ENCODE assay signal across 13 mouse cellular contexts in genomic region chr7:109631330-109631729, GRCm38 (mm10).
"Had no signal": no experiment of that assay in that cellular context is flagged by ENCODE, and none has a peak within 500 bp of the region (broad histone marks: within the 10 kb centered on the region; RNA-seq: fewer than 3 reads in every experiment).

No protein-coding gene starts in this region.

- ATAC-seq: lung, postnatal 0 days; midbrain, embryonic 13.5 days had no signal

- H3K4me2 ChIP-seq: liver, embryonic 15.5 days; midbrain, embryonic 13.5 days; neural tube, embryonic 12.5 days had no signal

- H3K27me3 ChIP-seq: liver, embryonic 15.5 days; midbrain, embryonic 13.5 days; neural tube, embryonic 12.5 days had no signal

- H3K4me1 ChIP-seq: midbrain, embryonic 13.5 days; neural tube, embryonic 12.5 days had no signal

- DNase-seq: kidney, adult 9 months; kidney, postnatal 10 days; kidney, postnatal 4 days; lung, adult 2 months; lung, postnatal 36 days; spleen, adult 18-20 months; thymus, postnatal 36 days had no signal

- H3K4me3 ChIP-seq: left cerebral cortex, adult 2 months; limb, embryonic 10.5 days; liver, embryonic 15.5 days; midbrain, embryonic 13.5 days; neural tube, embryonic 12.5 days had no signal

- H3K36me3 ChIP-seq: liver, embryonic 15.5 days; midbrain, embryonic 13.5 days; neural tube, embryonic 12.5 days had no signal

- H3K9ac ChIP-seq: liver, embryonic 15.5 days; midbrain, embryonic 13.5 days; neural tube, embryonic 12.5 days had no signal

- H3K27ac ChIP-seq: left cerebral cortex, adult 2 months; limb, embryonic 10.5 days; liver, embryonic 15.5 days; midbrain, embryonic 13.5 days; neural tube, embryonic 12.5 days had no signal

- H3K9me3 ChIP-seq: limb, embryonic 10.5 days; liver, embryonic 15.5 days; midbrain, embryonic 13.5 days; neural tube, embryonic 12.5 days had no signal
